Mouse (Mus musculus) mouse trophoblast stem cell (cell line): ENCODE measurements around the gene Ndufb3.
"Not testable (repeated sequence)": the region's sequence is repeated elsewhere in the genome, so short reads cannot be mapped to it uniquely, and the experiment has no call there.

Source experiments
- in situ Hi-C, 2 experiments: fragments of 300-500 bp; cut with MseI, MboI; formaldehyde crosslinking; loops; 2 replicates in 1 of 2; 3 replicates in 1 of 2; pipeline ENCODE4 v1.15.1; 2025

Gene Ndufb3

DNA sequence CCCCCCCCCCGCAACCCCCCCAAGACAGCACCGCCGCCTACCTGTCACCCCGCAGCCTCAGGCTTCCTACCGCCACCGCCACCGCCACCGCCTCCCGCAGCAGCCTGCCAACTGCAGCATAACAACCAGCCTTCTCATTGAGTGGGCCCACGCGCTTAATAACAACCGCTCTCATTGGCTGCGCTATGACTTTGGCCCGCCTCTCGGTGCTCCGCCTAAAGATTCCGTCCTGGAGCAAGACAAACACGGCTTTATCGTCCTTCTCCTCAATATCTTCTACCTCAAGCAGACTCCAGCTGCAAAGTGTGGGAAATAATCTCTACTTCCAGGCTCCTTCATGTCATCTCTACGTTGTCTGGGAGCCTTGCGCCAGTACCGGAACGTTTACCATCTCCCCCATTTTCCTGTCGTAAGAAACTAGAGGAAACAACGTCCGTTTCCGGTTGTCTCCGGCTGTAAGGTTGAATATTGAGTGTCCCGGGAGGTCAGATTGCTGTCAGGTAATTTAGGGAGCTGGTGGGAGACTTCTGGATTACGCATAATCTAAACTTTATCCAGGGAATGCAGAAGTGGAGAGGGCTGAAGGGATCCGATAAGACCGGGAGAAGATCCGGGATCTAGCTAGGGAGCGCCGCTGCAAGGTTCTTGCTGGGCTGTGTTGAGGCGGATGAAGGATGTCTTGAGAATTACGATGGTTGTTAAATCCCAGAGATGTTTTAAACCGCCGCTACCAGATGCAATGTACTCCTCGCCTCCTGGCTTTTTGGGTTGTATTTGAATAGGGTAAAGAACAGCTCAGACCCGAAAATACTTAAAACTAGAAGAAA lies at the start of gene Ndufb3, which contains the start of gene Fam126b:
Ndufb3 (plus strand) TSS at position 214 of the 827 bp plus-strand sequence.
Fam126b (minus strand) TSS at position 153 of the 827 bp plus-strand sequence.
- in situ Hi-C loops, result no loop called here

DNA sequence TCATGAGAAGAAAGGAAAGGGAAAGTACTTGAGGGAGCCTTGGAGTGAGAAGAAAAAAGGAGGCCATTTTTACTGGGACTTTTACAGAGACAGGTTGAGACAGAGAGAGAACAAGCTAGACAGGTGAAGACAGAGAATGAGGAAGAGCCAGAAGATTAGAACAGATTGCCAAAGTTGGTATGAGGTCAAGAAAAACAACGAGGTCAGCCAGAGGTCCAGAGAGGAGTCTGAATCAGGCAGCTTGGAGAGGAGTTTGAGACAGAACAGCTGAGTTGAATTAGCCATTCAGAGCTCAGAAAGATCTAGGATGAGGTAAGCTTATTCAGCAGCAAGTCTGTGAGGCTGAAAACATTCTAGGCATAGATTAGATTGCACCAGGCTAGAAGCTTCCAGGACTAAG lies 44.8 kb upstream of the Ndufb3 start:
- in situ Hi-C loops, result no loop called here

DNA sequence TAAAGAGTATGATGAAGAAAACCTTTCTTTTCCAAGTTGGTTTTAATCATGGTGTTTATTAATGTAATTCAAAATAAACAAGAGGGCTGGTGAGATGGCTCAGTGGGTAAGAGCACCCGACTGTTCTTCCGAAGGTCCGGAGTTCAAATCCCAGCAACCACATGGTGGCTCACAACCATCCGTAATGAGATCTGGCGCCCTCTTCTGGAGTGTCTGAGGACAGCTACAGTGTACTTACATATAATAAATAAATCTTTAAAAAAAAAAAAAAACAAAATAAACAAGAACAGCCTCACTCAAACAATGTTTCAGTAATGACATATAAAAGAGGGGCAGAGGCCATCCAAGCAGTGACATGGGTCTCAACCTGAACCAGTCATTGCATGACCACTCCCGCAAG lies 25.8 kb upstream of the Ndufb3 start:
- in situ Hi-C loops, result not testable (repeated sequence)

DNA sequence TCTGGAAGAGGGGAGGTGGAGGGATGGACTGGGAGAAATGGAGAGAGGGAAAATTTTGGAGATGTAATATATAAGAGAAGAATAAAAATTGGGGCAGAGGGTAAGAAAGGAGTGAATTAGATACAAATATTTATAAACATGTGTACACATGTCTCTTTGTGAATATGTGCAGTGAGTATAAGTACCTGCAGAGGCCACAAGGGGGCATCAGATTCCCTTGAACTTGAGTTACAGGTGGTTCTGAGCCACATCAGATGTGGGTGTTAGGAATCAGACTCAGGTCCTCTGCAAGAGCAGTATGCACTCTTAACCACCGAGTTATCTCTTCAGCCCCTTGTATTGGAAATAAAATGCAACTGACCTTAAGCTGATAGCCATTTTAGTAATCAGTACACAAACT lies 23.7 kb upstream of the Ndufb3 start:
- in situ Hi-C loops, result no loop called here

DNA sequence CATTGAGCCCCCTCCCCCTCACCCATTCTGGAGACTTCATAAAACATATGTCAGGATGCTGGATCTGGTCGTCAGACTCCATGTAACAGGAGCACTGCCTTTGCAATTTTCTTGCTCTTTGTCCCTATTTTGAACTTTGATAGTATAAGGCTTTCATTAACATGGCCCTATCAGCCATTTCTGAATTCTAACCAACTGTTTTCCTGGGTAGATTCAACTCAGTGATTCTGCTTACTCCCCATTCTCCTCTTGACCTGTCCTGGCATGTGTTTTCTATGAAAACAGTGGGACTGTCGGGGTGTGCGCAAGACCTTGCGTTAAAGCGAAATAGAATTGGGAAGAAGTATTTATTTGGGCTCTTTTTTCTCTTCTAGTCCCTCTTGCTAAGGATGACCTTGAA lies 21.2 kb upstream of the Ndufb3 start:
- in situ Hi-C loops, result no loop called here

DNA sequence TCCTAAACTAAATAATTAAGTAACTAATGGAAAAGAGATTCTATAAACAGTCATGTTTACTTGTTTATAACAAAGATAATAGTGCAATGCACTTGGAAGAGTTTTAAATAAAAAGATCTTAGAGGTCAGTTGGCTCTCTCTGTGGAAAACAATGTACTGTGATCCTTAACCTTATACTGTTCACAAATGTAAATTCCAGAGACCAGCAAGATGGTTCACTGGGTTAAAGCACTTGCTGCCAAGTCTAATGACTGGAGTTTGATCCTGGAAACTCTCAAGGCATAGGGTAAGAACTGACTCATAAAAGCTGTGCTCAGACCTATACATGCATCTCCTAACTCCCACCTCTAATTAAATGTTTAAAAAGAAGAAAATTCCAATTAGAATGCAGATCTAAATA lies 19.6 kb upstream of the Ndufb3 start:
- in situ Hi-C loops, result no loop called here

DNA sequence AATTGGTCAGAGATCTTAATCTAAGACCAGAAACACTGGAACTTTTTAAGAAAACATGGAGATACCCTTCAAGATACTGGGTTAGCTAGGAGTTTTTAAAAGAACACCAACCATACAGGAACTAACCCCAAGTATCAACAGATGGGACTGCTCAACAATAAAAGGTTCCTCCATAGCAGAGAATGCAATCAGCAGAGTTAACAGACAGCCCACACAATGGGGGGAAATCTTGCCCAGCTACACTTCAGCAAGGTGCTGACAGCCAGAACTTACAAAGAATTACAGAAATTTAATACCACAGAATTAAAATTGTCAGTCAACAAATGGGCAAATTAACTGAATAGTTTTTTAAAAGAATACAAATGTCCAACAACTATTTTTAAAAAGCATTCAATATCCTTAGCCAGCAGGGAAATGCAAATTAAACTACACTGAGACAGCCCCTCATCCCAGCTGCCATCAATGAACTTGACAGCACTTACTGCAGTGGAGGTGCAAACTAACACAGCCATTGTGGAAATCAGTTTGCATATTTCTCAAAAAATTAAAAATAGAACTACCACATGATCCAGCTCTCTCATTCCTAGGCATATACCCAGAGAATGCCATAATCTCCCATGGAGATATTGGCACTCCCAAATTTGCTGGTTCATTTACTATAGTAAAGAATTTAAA lies 17.6 kb upstream of the Ndufb3 start:
- in situ Hi-C loops, result no loop called here

DNA sequence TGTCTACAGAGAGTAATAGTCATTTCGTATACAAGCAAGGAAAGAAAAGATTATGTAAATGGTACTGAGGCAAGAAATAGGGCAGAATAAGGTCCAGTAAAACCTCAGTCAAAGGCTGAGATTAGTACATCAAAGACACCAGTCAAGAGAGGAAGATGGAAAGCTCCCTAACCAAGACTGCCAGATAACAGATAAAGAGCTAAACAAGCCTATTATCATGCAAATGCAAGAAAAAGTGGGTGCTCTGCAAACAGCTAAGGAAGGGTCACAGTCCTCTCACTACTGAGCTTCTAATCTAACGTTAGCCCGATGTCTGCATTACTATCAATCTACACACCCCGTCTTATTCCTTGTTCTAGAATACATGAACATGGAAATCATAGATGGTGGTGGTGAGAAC lies 15.7 kb upstream of the Ndufb3 start:
- in situ Hi-C loops, result no loop called here

DNA sequence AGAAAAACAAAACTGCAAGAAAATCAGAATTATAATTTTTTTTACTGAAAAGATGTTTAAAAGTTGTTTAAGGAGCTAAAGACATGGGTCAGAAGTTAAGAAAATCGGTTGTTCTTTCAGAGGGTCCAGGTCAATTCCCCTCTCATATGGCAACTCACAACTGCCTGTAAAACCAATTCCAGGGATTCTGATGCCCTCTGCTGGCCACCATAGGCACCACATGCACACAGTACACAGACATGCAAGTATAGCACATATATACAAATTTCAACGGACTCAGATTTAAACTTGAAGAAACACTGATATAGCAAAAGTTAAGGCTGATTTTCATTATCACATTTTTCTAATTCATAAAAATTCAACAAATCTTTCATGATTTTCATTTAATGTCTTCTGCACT lies 7.0 kb upstream of the Ndufb3 start:
- in situ Hi-C loops, result no loop called here

DNA sequence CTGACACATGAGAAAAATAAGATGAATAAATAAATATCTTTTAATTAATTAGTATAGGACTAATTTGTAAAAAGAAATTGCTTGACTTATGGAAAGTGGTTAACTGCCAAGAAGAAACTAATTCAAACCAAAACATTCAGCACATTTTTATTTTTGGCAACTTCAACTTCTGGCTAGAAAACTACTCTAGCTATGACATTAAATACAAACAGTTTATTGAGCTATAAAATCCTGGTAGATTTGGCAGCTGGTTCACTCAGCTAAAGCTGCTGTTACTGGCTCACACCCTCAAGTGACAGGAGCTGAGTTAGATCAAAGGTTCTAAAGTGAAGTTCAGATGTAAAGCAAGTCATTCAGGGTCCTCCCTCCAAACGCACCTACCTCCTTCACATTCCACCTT lies 3.6 kb upstream of the Ndufb3 start:
- in situ Hi-C loops, result no loop called here

DNA sequence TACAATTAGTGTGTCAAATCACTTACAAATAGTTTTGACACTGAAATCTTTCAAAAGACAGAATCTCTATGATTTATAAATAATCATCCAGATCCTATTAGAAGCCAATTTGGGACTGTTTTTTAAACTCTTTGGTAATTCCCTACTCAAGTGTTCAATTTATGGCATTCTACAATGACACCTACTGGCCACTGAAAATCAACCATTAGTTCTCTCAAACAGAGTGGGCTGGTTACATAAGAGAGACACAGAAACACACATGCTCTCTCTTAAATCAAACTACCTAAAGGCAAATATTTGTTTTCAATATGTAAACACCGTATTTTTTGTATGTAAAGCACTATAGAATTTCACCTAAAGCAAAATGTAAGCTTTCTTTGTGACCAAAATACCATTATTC lies 1.9 kb upstream of the Ndufb3 start:
- in situ Hi-C loops, result no loop called here

DNA sequence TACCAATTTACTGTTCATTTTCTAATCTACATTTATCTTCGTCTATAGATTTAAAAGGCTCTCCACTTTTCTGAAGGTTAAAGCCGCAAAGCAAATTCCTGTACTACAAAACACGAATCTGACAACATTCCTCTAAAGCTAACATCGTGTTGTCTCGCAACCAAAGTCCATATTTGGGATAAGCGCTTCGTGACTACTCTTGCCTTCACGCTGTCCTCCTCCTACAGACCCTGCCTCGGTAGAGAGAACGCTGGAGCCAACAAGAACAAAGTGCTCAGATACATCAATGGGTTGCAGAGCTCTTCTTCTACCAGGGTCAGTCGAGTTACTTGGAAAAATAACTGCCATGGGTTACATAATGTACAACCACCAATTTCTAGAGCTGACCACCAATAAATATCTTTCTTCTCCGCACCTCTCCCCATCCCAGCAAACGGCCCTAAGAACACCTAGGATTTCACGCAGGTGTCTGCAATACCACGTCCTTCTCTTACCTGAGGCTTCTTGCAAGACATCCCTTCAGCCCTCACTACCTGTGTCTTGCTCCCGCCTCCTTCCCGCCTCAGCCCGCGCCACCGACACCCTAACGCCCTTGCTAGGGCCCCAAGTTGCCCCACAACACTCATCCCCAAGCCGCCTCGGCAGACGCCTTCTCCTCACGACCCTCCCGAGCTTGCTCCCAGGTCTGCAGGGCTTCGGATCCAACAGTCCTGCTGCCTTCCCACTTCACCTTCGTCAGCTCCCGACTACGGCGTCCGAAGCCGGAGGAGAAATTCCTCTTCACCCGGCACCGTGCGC lies 612 bp upstream of the Ndufb3 start:
- in situ Hi-C loops, result no loop called here

DNA sequence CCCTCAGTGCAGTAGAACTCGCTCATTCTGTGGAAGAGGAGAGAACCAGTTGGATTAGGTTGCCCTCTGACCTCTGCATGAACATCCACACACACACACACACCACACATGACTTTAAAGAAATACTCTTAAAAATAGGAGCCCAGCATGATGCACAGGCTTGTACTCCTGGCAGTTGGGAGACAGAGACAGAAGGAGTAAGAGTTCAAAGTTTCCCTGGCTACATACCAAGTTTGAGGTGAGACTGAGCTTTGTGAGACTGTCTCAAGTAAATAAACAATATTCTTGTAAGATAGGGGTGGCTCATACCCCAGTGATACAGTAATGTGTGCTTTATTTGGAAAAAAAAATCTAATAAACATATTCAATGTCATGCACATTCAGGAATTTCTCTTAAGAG lies 1.3 kb downstream of the Ndufb3 start:
- in situ Hi-C loops, result no loop called here

DNA sequence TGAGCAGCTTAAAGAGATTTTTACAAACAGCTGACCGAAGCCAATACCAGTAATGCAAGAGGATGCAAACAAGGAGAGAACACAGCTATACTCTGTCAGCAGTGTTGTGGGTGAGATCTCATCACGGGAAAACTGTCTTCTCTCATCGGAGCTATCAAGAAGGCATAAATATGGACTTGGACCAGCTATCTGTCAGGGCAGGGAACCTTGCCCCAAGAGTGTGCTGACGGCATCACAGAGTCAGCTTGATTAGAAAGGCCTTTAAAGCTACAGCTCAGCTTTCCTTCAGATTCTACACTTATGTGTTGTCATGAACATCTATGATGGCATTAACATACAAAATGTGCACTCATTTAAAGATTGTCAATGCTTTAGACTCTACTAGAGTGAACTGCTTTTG lies 16.5 kb downstream of the Ndufb3 start:
- in situ Hi-C loops, result no loop called here

DNA sequence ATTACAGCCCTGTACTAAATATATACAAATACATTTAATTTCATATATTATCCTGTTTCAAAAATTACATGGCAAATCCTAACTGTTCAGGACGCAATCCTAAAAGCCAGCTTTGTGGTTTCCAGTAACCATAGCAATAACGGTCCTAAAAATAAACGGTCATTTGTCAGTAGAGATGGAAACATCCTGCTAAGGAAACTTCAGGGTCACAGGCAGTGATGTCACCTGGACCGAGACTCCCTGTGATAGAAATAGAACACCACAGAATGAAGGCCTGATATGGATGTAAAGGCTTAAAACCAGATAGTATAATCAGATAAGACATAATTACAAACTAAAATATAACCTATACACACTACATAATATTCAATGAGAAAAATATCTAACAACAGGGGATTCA lies 17.6 kb downstream of the Ndufb3 start:
- in situ Hi-C loops, result no loop called here

DNA sequence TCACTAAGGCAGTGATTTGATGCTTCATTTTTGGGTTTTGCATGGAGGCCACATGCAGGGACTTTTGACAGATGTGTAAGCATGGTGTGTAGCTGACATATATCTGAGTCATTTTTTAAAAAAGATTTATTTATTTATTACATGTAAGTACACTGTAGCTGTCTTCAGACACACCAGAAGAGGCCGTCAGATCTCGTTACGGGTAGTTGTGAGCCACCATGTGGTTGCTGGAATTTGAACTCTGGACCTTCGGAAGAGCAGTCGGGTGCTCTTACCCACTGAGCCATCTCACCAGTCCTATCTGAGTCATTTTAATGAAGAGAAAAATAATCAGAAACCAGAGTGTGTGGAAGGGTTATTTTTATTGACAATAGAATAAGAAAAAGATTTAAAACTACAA lies 23.4 kb downstream of the Ndufb3 start:
- in situ Hi-C loops, result not testable (repeated sequence)

DNA sequence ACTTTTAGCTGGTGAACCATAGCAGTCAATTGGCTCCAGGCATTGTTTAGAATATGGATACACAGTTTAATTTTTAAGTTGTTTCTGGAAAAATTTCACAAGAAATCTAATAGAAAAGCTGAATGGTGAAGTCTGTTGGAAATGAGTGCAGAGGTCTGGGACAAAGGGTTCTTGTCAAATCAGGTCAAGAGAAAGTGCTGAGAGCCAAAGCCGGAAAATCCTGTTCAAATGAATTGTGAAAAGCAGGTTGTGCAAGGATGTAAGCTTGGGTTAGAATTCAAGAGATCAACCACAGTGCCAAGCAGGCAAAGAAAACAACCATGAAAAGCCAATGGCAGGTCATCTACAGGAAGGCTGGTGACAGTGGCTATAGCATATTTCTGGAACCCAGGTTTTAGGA lies 24.0 kb downstream of the Ndufb3 start:
- in situ Hi-C loops, result loop anchor here in 1 of 2 experiments (10.0 kb wide), 1 partner anchor 65 kb away; no protein-coding TSS in a partner anchor

DNA sequence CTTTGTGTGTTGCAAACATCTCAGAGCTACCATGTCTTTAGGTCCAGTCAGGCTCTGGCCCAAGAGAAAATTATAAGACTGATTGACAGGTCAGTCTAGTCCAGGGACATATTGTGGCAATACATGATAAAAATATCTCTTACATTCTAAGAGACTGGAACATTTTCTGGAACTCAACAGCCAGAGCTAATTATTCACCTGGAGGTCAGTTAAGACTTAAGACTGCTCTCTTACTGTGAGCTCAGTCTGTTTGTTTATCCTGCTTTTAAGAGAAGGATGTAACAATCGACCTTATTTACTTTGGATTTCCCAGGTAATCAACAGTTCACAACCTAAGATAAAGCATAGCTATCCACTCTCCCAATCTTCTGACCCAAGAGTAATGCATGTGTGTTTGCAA lies 24.4 kb downstream of the Ndufb3 start:
- in situ Hi-C loops, result loop anchor here in 1 of 2 experiments (10.0 kb wide), 1 partner anchor 64 kb away; no protein-coding TSS in a partner anchor

DNA sequence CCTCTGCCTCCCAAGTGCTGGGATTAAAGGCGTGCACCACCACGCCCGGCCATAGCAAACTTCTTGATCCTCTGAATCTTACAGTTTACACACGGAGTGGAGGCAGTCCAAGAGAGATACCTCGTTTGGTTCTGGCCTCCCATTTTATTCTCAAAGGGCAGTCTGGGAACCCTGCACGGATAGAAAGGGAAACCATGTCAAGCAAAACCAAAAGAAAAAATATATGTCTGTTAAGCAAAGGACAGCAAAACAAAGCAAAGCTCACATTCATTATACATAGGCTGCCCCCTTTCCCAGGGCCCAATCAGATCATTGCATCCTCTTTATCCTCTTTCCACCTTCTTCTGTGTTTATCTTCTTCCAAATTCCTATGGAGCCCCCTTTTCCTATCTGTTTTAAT lies 27.6 kb downstream of the Ndufb3 start:
- in situ Hi-C loops, result loop anchor here in 1 of 2 experiments (10.0 kb wide), 1 partner anchor 61 kb away; no protein-coding TSS in a partner anchor

DNA sequence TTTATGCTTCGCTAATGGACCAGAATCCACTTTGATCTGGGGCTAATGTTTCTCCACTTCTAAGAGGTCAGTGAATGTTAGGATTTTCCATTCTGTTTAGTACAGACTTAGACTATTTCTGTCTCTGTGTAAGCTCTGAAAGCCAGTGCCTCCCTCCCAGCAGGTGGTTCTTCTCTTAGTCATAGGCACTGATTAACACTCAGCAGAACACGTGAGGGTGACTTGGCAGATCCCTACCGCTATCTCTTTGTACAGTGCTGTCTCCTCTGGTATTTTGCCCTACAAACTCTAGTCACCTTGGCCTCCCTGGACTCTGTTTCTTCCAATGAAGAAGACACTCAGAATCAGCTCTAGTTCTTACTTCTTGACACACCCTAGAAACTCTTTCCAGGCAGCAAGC lies 28.2 kb downstream of the Ndufb3 start:
- in situ Hi-C loops, result loop anchor here in 1 of 2 experiments (10.0 kb wide), 1 partner anchor 60 kb away; no protein-coding TSS in a partner anchor

DNA sequence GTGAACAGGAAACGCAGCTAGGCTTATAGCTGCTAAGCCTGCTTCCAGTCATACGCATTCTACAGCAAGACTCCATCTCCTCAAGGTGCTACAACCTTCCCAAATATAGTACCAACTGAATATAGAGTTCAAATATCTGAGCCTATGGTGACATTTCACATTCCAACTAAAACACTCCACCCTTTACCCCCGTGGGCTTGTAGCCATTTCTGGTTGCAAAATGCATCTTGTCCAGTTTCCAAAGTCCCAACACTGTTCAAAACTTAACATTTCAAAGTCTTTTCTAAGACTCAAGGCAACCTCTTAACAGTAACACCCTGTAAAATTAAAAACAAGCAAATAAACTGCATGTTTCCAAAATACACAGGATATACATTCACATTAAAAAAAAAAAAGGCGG lies 29.0 kb downstream of the Ndufb3 start:
- in situ Hi-C loops, result loop anchor here in 1 of 2 experiments (10.0 kb wide), 1 partner anchor 60 kb away; no protein-coding TSS in a partner anchor

DNA sequence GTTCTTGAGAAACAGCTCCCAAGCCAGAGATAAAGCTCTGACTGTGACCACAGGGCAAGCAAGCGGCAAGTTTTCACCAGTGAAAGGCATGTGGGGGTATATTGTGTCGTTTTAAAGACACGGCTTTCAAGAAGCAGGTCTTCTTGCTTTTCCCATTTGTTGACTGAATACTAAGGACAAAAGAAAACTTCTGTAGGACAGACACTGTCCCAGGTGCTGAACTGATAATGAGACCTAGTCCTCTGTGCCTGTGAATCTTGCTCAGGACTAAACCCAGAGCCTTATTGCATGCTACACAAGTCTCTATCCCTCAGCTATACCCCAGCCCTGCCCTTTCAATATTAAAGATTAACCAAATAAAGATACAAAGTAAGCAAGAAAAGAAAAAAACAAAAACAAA lies 30.0 kb downstream of the Ndufb3 start:
- in situ Hi-C loops, result loop anchor here in 1 of 2 experiments (10.0 kb wide), 1 partner anchor 59 kb away; no protein-coding TSS in a partner anchor
